Mouse (Mus musculus) limb, embryonic 11.5 days (tissue): ENCODE data around the gene Pecr. TPM values are rescaled to one million over a fixed set of nuclear protein-coding genes. Genes with fewer than 3 reads are reported as not detected.

Experiments used
- ATAC-seq: fragments of 200-750 bp; cut with Nextera tagmentation; 2 replicates; pipeline ENCODE4 v1.8.0; 2017; ENCODE audit warnings: low read depth; ENCODE audit not compliant: insufficient number of reproducible peaks, low FRiP score, low TSS enrichment
- DNase-seq: peaks from one replicate; pipeline ENCODE4 v3.0.0-alpha.2; 2015; ENCODE audit warnings: low spot score
- H3K27ac ChIP-seq: fragments of 300-500 bp; sonication (generic); replicated peaks from 2 replicates; pipeline ENCODE4 v1.5.1; 2014; ENCODE audit warnings: low read depth, mild to moderate bottlenecking, low read length
- H3K27me3 ChIP-seq: fragments of 300-500 bp; sonication (generic); 2 replicates; pipeline ENCODE4 v1.6.1; 2014; ENCODE audit warnings: mild to moderate bottlenecking, low read length, mixed read lengths; ENCODE audit not compliant: control insufficient read depth, insufficient read depth
- H3K36me3 ChIP-seq: fragments of 300-500 bp; sonication (generic); 2 replicates; pipeline ENCODE4 v1.6.1; 2014; ENCODE audit warnings: mild to moderate bottlenecking, low read length, moderate library complexity, mixed read lengths; ENCODE audit not compliant: control insufficient read depth, insufficient read depth
- H3K4me1 ChIP-seq: fragments of 300-500 bp; sonication (generic); 2 replicates; pipeline ENCODE4 v1.6.1; 2014; ENCODE audit warnings: low read length, mixed read lengths; ENCODE audit not compliant: control insufficient read depth, insufficient read depth
- H3K4me2 ChIP-seq: fragments of 300-500 bp; sonication (generic); 2 replicates; pipeline ENCODE4 v1.6.1; 2014; ENCODE audit warnings: low read depth, mild to moderate bottlenecking, moderate library complexity; ENCODE audit not compliant: severe bottlenecking
- H3K4me3 ChIP-seq: fragments of 300-500 bp; sonication (generic); 2 replicates; pipeline ENCODE4 v1.5.1; 2014; ENCODE audit warnings: low read depth, low read length
- H3K9ac ChIP-seq: fragments of 300-500 bp; sonication (generic); 2 replicates; pipeline ENCODE4 v1.6.1; 2014; ENCODE audit warnings: mild to moderate bottlenecking, low read length
- H3K9me3 ChIP-seq: fragments of 300-500 bp; sonication (generic); 2 replicates; pipeline ENCODE4 v1.6.1; 2016; ENCODE audit warnings: low read length; ENCODE audit not compliant: control insufficient read depth
- WGBS: fragments of 180-500 bp; shearing (Covaris S2); extraction: QIAGEN DNeasy Blood & Tissue Kit; methylation state at CpG from one replicate; pipeline ENCODE4 v1.1.7; 2014; 5-methylcytosine and 5-hydroxymethylcytosine counted together
- polyA plus RNA-seq: library from polyadenylated mRNA; unstranded; fragments of >200 nt; fragmentation: Nextera tagmentation; extraction: Ambion mirVana; gene quantifications from 2 replicates; pipeline ENCODE4 v1.2.1, GENCODE M21; 2014

Pecr gene
- 28.9 and 30.1 TPM in 2 replicates for polyA plus RNA-seq

DNA sequence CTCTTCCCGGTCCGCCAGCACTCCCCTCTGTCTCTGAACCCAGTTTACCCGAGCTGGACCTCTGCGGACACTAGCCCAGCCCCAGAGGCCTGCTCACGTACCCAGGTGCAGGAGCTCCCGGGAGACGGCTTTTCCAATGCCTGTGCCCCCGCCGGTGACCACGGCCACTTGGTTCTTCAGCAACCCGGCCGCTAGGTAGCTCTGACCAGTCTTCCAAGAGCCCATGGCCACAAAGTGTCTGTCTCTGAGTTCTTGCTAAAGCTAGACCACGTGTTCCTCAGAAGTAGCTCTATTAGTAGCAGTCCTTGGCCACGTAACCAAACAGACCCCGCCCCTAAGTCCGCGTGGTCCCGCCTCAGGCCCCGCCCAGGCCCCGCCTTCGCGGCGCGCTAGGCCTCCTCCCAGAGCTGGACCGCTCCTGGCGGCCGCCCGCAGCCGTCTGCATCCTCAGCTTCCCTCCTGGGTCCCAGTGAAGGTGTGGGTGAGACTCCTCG, at the start of gene Pecr, which contains the start of gene Tmem169:
Gene Pecr, minus strand, starts transcription at position 323 of the 494 bp plus-strand sequence.
Gene Tmem169, plus strand, starts transcription at position 378 of the 494 bp plus-strand sequence.
- DNase-seq: peak; percentile 95
- peak within 1 kb of the TSS; percentile 84 for H3K4me2 ChIP-seq
- H3K4me1 ChIP-seq: no peaks in the 10 kb centered on the region
- H3K9me3 ChIP-seq: no peaks in the 10 kb centered on the region
- peak within 1 kb of the TSS; percentile 71 for H3K9ac ChIP-seq
- 0 out of 2 replicates have a peak within 1 kb of the TSS, but pooled peaks have one; percentile 39 for H3K27ac ChIP-seq
- H3K27me3 ChIP-seq: no peaks in the 10 kb centered on the region
- WGBS: under 1% methylated on average over 30 of the region's 30 CpGs
- no peaks in the 10 kb centered on the region for H3K36me3 ChIP-seq
- peak; percentile 99 for ATAC-seq
- H3K4me3 ChIP-seq: peak within 1 kb of the TSS; percentile 53

DNA sequence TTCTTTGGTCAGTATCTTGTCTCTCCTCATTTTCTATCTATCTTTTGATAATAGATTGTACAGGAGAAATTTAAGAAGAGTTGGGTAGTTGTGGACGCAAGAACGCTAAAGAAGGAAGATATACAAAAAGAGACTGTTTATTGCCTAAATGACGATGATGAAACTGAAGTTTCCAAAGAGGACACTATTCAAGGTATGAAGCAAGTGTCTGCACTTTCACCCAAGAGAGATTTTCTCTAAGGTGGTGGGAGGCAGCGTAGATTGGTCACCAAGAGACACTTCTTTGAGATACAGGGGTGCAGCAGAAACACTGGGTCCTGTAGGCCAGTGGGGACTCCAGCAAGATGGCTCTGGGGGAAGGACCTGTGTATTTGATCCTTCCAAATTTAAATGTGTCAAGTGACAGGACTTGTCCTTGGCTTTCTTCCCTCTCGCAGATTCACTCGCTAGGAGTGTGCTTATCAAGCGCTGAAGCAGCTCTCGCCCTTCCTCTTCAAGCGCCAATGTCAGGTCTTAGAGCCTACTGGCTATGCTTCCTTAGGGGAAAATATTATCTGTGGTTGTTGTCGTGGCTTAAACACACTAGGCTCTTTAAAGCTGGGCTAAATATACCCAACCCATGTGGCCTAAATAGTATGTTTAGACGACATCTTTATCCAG, 42.2 kb upstream of the Pecr start:
- WGBS: 94% methylated on average over 11 of the region's 11 CpGs
- no peak overlapping the region for H3K9ac ChIP-seq
- H3K27me3 ChIP-seq: no peaks in the 10 kb centered on the region
- no peaks in the 10 kb centered on the region for H3K9me3 ChIP-seq
- ATAC-seq (no peak), DNase-seq (no peak)
- no peak overlapping the region for H3K27ac ChIP-seq
- no peaks in the 10 kb centered on the region for H3K4me1 ChIP-seq
- H3K4me3 ChIP-seq: no peak overlapping the region
- no peak overlapping the region for H3K4me2 ChIP-seq
- peaks cover 17% of the 10 kb centered on the region for H3K36me3 ChIP-seq

DNA sequence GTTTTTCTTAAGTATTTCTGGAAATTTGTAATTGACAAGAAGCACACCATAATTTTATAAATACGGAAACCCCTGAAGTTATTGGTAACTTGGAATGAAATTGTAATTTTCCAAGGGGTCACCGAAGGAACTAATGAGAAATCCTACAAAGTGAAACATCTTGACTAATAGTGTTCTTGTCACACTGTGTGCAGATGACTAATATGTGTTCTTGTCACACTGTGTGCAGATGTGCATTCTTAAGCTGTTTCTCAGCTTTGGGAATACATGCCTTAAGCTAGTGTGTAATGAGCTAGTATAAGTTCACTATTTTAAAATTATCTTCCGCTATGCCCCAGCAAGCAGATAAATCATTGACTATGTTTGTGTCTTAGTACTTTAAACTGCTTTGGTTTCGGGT, 39.1 kb upstream of the Pecr start:
- 89% methylated on average over 4 of the region's 4 CpGs for WGBS
- Histone ChIP-seq H3K27ac (no peak overlapping the region), H3K9me3 (no peaks in the 10 kb centered on the region), H3K4me3 (no peak overlapping the region), H3K4me2 (no peak overlapping the region), H3K4me1 (no peaks in the 10 kb centered on the region), H3K36me3 (peaks cover 18% of the 10 kb centered on the region), H3K9ac (no peak overlapping the region), H3K27me3 (no peaks in the 10 kb centered on the region)
- ATAC-seq: no peak
- no peak for DNase-seq

DNA sequence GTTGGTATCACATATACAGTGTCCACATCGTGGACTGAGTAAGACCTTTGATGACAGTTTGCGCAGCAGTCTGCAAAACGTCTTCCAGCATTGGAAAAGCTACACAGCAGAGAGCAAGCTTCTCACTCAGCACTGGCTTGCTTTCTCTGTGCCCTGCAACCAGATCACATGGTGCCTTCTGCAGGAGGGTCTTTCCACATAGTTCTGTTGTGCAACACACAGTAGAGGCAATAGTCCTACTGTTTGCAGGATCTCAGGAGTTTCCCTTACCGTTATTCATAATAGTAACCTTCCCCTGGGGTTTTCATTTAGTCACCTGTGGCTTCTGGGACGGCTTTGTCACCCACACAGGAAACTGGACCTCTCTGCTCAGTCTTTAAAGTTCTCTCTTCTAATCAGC, 36.6 kb upstream of the Pecr start:
- no peaks in the 10 kb centered on the region for H3K4me1 ChIP-seq
- H3K9me3 ChIP-seq: no peaks in the 10 kb centered on the region
- ATAC-seq (no peak), DNase-seq (no peak)
- H3K4me2 ChIP-seq: no peak overlapping the region
- H3K9ac ChIP-seq: no peak overlapping the region
- no peak overlapping the region for H3K27ac ChIP-seq
- WGBS: 92% methylated on average over 5 of the region's 5 CpGs
- H3K27me3 ChIP-seq: no peaks in the 10 kb centered on the region
- no peak overlapping the region for H3K4me3 ChIP-seq
- H3K36me3 ChIP-seq: peaks cover 10% of the 10 kb centered on the region

DNA sequence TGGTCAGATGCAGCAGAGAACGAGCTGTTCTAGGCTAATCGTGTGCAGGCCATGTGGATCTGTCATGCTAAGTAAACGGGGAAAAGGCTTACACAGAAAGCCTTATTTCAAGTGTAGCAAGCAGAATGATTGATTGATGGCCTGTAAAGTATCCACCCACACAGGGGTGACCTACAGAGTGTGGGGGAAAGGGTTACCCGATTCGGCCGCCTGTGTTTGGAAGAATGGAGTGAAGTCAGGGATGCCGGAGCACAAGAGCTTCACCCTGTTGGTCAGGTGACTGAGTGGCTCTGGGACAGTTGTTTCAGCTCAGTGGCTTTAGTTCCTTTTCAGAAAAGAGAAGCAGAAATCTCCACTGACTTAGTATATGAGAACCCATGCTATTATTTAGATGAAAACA, 32.8 kb upstream of the Pecr start:
- H3K4me2 ChIP-seq: no peak overlapping the region
- H3K27me3 ChIP-seq: no peaks in the 10 kb centered on the region
- ATAC-seq (no peak), DNase-seq (no peak)
- no peak overlapping the region for H3K27ac ChIP-seq
- H3K9me3 ChIP-seq: no peaks in the 10 kb centered on the region
- WGBS: 78% methylated on average over 7 of the region's 7 CpGs
- H3K4me1 ChIP-seq: no peaks in the 10 kb centered on the region
- peaks cover 8% of the 10 kb centered on the region; the same call in 1 of the 2 replicates for H3K36me3 ChIP-seq
- H3K4me3 ChIP-seq: no peak overlapping the region
- no peak overlapping the region for H3K9ac ChIP-seq

DNA sequence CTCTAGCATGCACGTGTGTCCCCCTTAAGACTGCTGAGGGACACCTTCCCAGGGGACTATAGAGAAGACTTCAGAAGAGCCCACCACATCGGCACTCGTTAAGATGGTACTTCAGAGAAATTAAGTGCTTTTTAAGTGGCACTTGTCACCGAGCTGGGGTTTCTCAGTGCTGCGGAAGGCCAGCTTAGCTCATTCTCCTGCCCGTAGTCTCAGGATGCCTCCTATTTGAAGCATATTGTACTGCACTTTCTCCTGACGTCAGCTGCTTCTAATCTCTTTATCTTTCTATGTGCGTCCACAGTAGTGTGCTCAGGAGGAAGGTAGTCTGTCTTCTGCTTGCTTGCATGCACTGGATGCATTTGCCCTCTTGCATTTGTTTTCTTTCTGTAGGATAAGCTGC, 32.3 kb upstream of the Pecr start:
- Histone ChIP-seq H3K4me2 (no peak overlapping the region), H3K27me3 (no peaks in the 10 kb centered on the region), H3K4me3 (no peak overlapping the region), H3K9me3 (no peaks in the 10 kb centered on the region), H3K27ac (no peak overlapping the region), H3K36me3 (peaks cover 8% of the 10 kb centered on the region; the same call in 1 of the 2 replicates), H3K4me1 (no peaks in the 10 kb centered on the region), H3K9ac (no peak overlapping the region)
- WGBS: 77% methylated on average over 8 of the region's 8 CpGs
- ATAC-seq: no peak
- DNase-seq: no peak

DNA sequence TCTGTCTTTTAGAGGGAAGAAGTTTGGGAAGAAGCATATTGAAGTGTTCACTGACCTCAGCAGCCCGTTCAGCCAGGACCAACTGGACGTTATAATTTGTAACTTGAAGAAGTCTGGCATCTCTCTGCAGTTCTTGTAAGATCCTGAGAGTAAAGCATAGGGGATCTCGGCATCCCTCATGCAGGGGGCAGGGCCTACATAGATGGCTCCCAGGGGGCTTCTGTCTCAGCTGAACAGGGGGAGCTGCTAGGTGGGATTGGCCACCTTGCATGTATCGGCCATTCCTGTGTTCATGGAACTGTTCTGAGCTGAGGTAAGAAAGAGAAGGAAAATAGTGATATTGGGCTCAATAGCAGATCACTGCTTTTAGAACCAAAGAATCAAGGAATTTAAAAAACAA, 31.3 kb upstream of the Pecr start:
- no peak overlapping the region for H3K27ac ChIP-seq
- H3K27me3 ChIP-seq: no peaks in the 10 kb centered on the region
- H3K4me3 ChIP-seq: no peak overlapping the region
- WGBS: 90% methylated on average over 4 of the region's 4 CpGs
- no peak overlapping the region for H3K9ac ChIP-seq
- peaks cover 2% of the 10 kb centered on the region; the same call in 1 of the 2 replicates for H3K4me1 ChIP-seq
- no peak overlapping the region for H3K4me2 ChIP-seq
- H3K36me3 ChIP-seq: peaks cover 3% of the 10 kb centered on the region; the same call in 1 of the 2 replicates
- no peak for DNase-seq
- no peak for ATAC-seq
- H3K9me3 ChIP-seq: no peaks in the 10 kb centered on the region

DNA sequence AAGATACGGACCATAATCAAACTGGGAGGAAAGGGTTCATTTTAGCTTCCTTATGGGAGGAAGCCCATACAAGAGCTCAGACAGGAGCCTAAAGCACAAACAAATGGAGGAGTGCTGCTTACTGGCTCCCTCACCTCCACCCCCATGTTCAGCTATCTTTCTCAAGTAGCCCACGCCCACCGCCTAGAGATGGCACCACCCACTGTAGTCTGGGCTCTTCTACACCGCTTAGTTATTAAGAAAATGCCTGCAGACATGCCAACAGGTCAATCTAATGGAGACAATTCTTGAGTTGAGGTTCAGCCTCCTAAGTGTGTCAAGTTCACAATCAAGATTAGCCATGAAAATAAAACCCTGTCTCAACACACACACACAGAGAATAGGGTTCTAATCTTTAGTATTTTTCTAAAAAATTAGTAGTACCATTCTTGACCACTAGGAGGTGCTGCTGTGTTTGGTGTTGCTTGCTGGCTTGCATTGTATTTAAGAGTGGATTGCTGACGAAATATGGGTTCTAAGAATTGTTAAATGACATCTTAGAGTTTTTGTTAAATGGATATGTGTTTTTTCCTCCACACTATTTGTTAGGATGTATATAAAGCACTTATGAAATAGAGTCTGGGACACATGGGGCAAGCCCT, 29.4 kb upstream of the Pecr start:
- no peak overlapping the region for H3K4me3 ChIP-seq
- peaks cover 8% of the 10 kb centered on the region; the same call in 1 of the 2 replicates for H3K4me1 ChIP-seq
- peaks cover 3% of the 10 kb centered on the region; the same call in 1 of the 2 replicates for H3K36me3 ChIP-seq
- 83% methylated on average over 5 of the region's 5 CpGs for WGBS
- ATAC-seq: no peak
- H3K9me3 ChIP-seq: no peaks in the 10 kb centered on the region
- no peak overlapping the region for H3K27ac ChIP-seq
- no peak overlapping the region for H3K9ac ChIP-seq
- no peak overlapping the region for H3K4me2 ChIP-seq
- H3K27me3 ChIP-seq: no peaks in the 10 kb centered on the region
- no peak for DNase-seq
